11 mouse cellular contexts compared by ENCODE assay signal in the genomic region with DNA sequence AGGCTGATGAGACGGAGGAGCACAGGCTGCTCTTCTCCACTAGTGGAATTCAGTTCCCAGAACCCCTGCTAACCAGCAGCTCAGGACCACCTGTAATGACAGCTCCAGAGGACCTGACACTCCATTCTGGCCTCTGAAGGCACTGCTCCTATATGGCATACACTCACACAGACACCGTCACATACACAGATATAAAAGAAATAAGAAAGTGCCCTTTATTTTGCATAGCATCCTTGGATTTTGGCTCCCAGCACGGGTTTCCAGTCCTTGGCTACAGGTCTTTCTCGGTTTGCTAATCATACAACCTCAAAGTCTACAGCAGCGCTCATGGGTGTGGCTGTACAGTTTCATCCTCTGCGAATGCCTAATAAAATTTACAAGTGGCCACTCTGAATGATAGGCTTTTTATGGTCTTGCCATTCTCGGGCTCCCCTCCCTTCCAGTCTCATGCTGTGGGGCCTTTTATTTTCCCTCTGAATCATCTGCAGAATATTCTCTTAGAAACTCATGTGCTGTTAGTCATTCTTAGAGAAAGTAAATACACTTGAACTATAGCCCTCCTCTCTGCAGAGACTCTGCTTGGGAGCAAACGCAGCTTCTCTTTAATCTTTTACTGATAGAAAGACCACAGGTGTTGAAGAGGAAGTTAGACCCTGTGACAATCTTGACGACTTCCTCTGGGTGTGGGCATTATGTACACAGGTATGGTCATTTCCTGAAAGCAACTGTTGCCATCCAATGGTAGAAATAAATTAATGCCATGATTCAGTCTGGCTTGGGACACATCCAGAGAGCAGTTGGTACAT.
DNase-seq lines count a peak whose midpoint lies in the region; ATAC-seq and TF ChIP-seq lines count a peak whose summit lies in the region.
"Had no signal": no experiment of that assay in that cellular context is flagged by ENCODE, and none has a peak within 500 bp of the region (broad histone marks: within the 10 kb centered on the region; RNA-seq: fewer than 3 reads in every experiment).

No protein-coding gene starts in this region.

- no peaks in the 10 kb centered on the region for H3K9me3 ChIP-seq in liver, embryonic 13.5 days (replicated peaks)
- H3K9me3 ChIP-seq in liver, embryonic 12.5 days (replicated peaks), result no peaks in the 10 kb centered on the region
- no peaks in the 10 kb centered on the region for H3K9me3 ChIP-seq in midbrain, postnatal 0 days (ENCODE audit: low read length)
- H3K9me3 ChIP-seq: forebrain, embryonic 12.5 days had no signal

- no peaks in the 10 kb centered on the region for H3K27me3 ChIP-seq in liver, embryonic 13.5 days
- H3K27me3 ChIP-seq in liver, embryonic 12.5 days (replicated peaks), result no peaks in the 10 kb centered on the region
- no peaks in the 10 kb centered on the region for H3K27me3 ChIP-seq in midbrain, postnatal 0 days (ENCODE audit: insufficient read depth, low read length)
- H3K27me3 ChIP-seq: forebrain, embryonic 12.5 days had no signal

- H3K27ac ChIP-seq in liver, embryonic 13.5 days, result peak overlapping the region; percentile 23; the same call in 1 of the 2 replicates
- no peak overlapping the region for H3K27ac ChIP-seq in liver, embryonic 12.5 days
- H3K27ac ChIP-seq in midbrain, postnatal 0 days (ENCODE audit: low read depth, low read length), result no peak overlapping the region
- H3K27ac ChIP-seq: forebrain, embryonic 12.5 days; hindbrain, postnatal 0 days had no signal

- ATAC-seq in liver, embryonic 13.5 days (ENCODE audit: low read depth), result no peak
- no peak for ATAC-seq in liver, embryonic 12.5 days
- ATAC-seq in midbrain, postnatal 0 days (ENCODE audit: low FRiP score), result no peak
- ATAC-seq: hindbrain, postnatal 0 days had no signal

- no peak overlapping the region for H3K4me2 ChIP-seq in liver, embryonic 13.5 days
- no peak overlapping the region for H3K4me2 ChIP-seq in liver, embryonic 12.5 days
- H3K4me2 ChIP-seq in midbrain, postnatal 0 days (ENCODE audit: low read depth, low read length, poor library complexity, severe bottlenecking), result no peak overlapping the region
- H3K4me2 ChIP-seq: forebrain, embryonic 12.5 days had no signal

- whole genome bisulfite sequencing in liver, embryonic 13.5 days (ENCODE audit: insufficient replicate concordance), result 65% methylated on average over 9 of the region's 9 CpGs
- 64% methylated on average over 9 of the region's 9 CpGs for WGBS in liver, embryonic 12.5 days (ENCODE audit: insufficient replicate concordance)
- WGBS in midbrain, postnatal 0 days, result 79% methylated on average over 9 of the region's 9 CpGs

- no peak for TF ChIP-seq CTCF in midbrain, postnatal 0 days (IDR thresholded peaks at IDR 0.05)

- H3K36me3 ChIP-seq in liver, embryonic 13.5 days, result peaks cover 28% of the 10 kb centered on the region
- H3K36me3 ChIP-seq in liver, embryonic 12.5 days, result peaks cover 48% of the 10 kb centered on the region
- no peaks in the 10 kb centered on the region for H3K36me3 ChIP-seq in midbrain, postnatal 0 days (ENCODE audit: insufficient read depth, low read length)
- H3K36me3 ChIP-seq: forebrain, embryonic 12.5 days had no signal

- DNase-seq in liver, embryonic 13.5 days, result no peak
- DNase-seq in B cell, adult 2 months, result peak; percentile 58 to 69
- DNase-seq in ZHBTc4 (ENCODE audit: low read depth, low spot score), result peak; percentile 46
- DNase-seq in naive thymus-derived CD4-positive, alpha-beta T cell, adult 2 months (ENCODE audit: low read depth), result peak; percentile 65
- DNase-seq in layer of hippocampus, adult 18-20 months (ENCODE audit: low spot score in 2 of 2), result no peak
- no peak for DNase-seq in midbrain, postnatal 0 days (ENCODE audit: low spot score)
- DNase-seq in heart, adult 8-10 months (ENCODE audit: low spot score), result no peak
- DNase-seq: gastrocnemius, postnatal 36 days had no signal

- H3K9ac ChIP-seq in liver, embryonic 13.5 days, result no peak overlapping the region
- no peak overlapping the region for H3K9ac ChIP-seq in liver, embryonic 12.5 days
- H3K9ac ChIP-seq in midbrain, postnatal 0 days (replicated peaks; ENCODE audit: low read length, poor library complexity, severe bottlenecking), result no peak overlapping the region
- H3K9ac ChIP-seq: forebrain, embryonic 12.5 days had no signal

- H3K4me3 ChIP-seq in liver, embryonic 13.5 days (replicated peaks), result no peak overlapping the region
- H3K4me3 ChIP-seq in liver, embryonic 12.5 days, result no peak overlapping the region
- H3K4me3 ChIP-seq in midbrain, postnatal 0 days (ENCODE audit: low read depth, low read length), result no peak overlapping the region
- H3K4me3 ChIP-seq: forebrain, embryonic 12.5 days had no signal

- H3K4me1 ChIP-seq in liver, embryonic 13.5 days (replicated peaks), result peaks cover 34% of the 10 kb centered on the region
- H3K4me1 ChIP-seq in liver, embryonic 12.5 days, result peaks cover 33% of the 10 kb centered on the region
- no peaks in the 10 kb centered on the region for H3K4me1 ChIP-seq in midbrain, postnatal 0 days (ENCODE audit: insufficient read depth, low read length)

Comparison
In these comparisons a context has a peak if more than half of its experiments do, and no peak if none do; other contexts are left out.
1. DNase-seq: peak in B cell, adult 2 months (2 of 2), ZHBTc4 (single experiment) and naive thymus-derived CD4-positive, alpha-beta T cell, adult 2 months (single experiment); none in liver, embryonic 13.5 days (single experiment), layer of hippocampus, adult 18-20 months (0 of 2), midbrain, postnatal 0 days (single experiment) and heart, adult 8-10 months (single experiment).